Mouse (Mus musculus): ENCODE measurements around the gene Shmt2.

- TF ChIP-seq EP300 (IDR thresholded peaks at IDR 0.05; ENCODE audit: low read depth) = no peak
- TF ChIP-seq CTCF (IDR thresholded peaks at IDR 0.05; ENCODE audit: low read depth) = no peak
Measured at GRCm38 (mm10) chr10:127515271-127515982, 6.8 kb downstream of the Shmt2 start.

Measured in heart, postnatal 0 days (tissue).